Mouse (Mus musculus) lung, embryonic 14.5 days (tissue): ENCODE data around the gene Zfp82. TPM values are rescaled to one million over a fixed set of nuclear protein-coding genes. Genes with fewer than 3 reads are reported as not detected.

ENCODE experiments used
- ATAC-seq: fragments of 200-750 bp; cut with Nextera tagmentation; 2 replicates; pipeline ENCODE4 v1.8.0; 2017; ENCODE audit warnings: mild to moderate bottlenecking, moderate TSS enrichment, moderate library complexity; ENCODE audit not compliant: insufficient read depth
- DNase-seq: peaks from one replicate; pipeline ENCODE4 v3.0.0-alpha.2; 2015
- H3K27ac ChIP-seq: fragments of 300-500 bp; sonication (generic); 2 replicates; pipeline ENCODE4 v1.5.1; 2014; ENCODE audit warnings: low read depth, mild to moderate bottlenecking, moderate library complexity
- H3K27me3 ChIP-seq: fragments of 300-500 bp; sonication (generic); 2 replicates; pipeline ENCODE4 v1.6.1; 2014; ENCODE audit warnings: low read length, control low read depth; ENCODE audit not compliant: insufficient read depth
- H3K36me3 ChIP-seq: fragments of 300-500 bp; sonication (generic); 2 replicates; pipeline ENCODE4 v1.6.1; 2014; ENCODE audit warnings: control low read depth; ENCODE audit not compliant: insufficient read depth
- H3K4me1 ChIP-seq: fragments of 300-500 bp; sonication (generic); 2 replicates; pipeline ENCODE4 v1.6.1; 2014; ENCODE audit warnings: antibody characterized with exemption, control low read depth; ENCODE audit not compliant: insufficient read depth
- H3K4me2 ChIP-seq: fragments of 300-500 bp; sonication (generic); 2 replicates; pipeline ENCODE4 v1.6.1; 2014; ENCODE audit warnings: mild to moderate bottlenecking
- H3K4me3 ChIP-seq: fragments of 300-500 bp; sonication (generic); 2 replicates; pipeline ENCODE4 v1.5.1; 2014; ENCODE audit warnings: low read depth, low read length
- H3K9ac ChIP-seq: fragments of 300-500 bp; sonication (generic); 2 replicates; pipeline ENCODE4 v1.6.1; 2014
- H3K9me3 ChIP-seq: fragments of 300-500 bp; sonication (generic); 2 replicates; pipeline ENCODE4 v1.6.1; 2016; ENCODE audit warnings: low read depth, low read length, control low read depth
- CTCF ChIP-seq: IDR thresholded peaks from 2 replicates; pipeline ENCODE4 v1.5.1; 2016; ENCODE audit warnings: antibody characterized with exemption, low read depth
- whole genome bisulfite sequencing: fragments of 180-500 bp; shearing (Covaris S2); extraction: QIAGEN DNeasy Blood & Tissue Kit; methylation state at CpG from one replicate; pipeline ENCODE4 v1.1.7; 2014; 5-methylcytosine and 5-hydroxymethylcytosine counted together
- polyA plus RNA-seq: library from polyadenylated mRNA; unstranded; fragments of >200 nt; fragmentation: Nextera tagmentation; extraction: Ambion mirVana; gene quantifications from 2 replicates; pipeline ENCODE4 v1.2.1, GENCODE M21; 2014

Zfp82 gene
- polyA plus RNA-seq, 1 experiment from 2014 or later = 4.5 TPM

DNA sequence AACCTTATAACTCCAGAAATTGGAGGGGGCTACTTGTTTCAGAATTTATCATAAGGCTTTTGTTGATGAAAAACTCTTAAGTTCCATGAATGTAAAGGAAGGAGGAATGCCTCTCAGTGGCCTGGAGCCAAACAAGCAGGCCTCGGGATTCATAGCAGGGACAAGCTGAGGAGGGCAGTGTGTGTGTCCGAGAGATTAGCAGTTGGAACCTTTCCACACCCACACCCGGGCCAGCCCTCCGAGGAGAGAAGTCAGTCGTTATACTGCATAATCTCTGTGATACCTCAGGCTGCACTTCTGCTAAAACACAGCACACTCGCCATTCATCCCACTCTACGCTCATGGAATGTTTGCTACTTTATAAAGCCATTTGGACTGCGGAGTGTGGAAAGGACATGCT is 48.9 kb downstream of the Zfp82 start:
- no peak for TF ChIP-seq CTCF
- peaks cover 82% of the 10 kb centered on the region for H3K36me3 ChIP-seq
- 85% methylated on average over 8 of the region's 8 CpGs for WGBS
- ATAC-seq (no peak), DNase-seq (no peak)
- H3K9ac ChIP-seq = no peak overlapping the region
- no peaks in the 10 kb centered on the region for H3K4me1 ChIP-seq
- no peaks in the 10 kb centered on the region for H3K9me3 ChIP-seq
- H3K4me3 ChIP-seq = no peak overlapping the region
- H3K4me2 ChIP-seq = no peak overlapping the region
- H3K27me3 ChIP-seq = no peaks in the 10 kb centered on the region
- H3K27ac ChIP-seq = no peak overlapping the region

GRCm38 (mm10) chr7:30023324-30023723 is 49.4 kb downstream of the Zfp82 start:
- no peak overlapping the region for H3K9ac ChIP-seq
- WGBS = 90% methylated on average over 9 of the region's 9 CpGs
- H3K27me3 ChIP-seq = no peaks in the 10 kb centered on the region
- DNase-seq = no peak
- peaks cover 87% of the 10 kb centered on the region for H3K36me3 ChIP-seq
- H3K4me3 ChIP-seq = no peak overlapping the region
- H3K27ac ChIP-seq = no peak overlapping the region
- TF ChIP-seq CTCF = no peak
- no peaks in the 10 kb centered on the region for H3K4me1 ChIP-seq
- H3K9me3 ChIP-seq = no peaks in the 10 kb centered on the region
- no peak for ATAC-seq
- H3K4me2 ChIP-seq = no peak overlapping the region

DNA sequence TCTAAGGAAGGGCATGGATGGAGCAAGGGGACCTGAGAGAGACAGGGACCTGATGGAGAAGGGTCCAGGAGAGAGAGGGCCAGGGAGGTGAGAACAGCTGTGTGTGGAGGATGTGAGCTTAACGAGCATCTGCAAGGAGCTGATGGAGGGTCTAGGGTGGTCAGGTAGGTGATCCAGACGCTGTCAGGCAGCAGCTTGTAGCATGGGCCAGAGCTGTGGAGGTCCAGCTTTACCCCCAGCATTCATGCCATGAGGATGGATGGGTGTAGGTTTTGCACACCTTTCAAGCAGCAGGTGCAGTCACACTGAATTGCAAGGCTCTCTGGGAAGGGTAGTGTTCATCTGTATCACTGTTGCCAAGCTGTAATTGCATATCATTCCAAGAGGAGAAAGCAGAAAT is 53.2 kb downstream of the Zfp82 start:
- DNase-seq (no peak), ATAC-seq (no peak)
- TF ChIP-seq CTCF = no peak
- Histone ChIP-seq H3K4me3 (no peak overlapping the region), H3K9me3 (no peaks in the 10 kb centered on the region), H3K9ac (no peak overlapping the region), H3K4me2 (no peak overlapping the region), H3K27ac (no peak overlapping the region), H3K4me1 (no peaks in the 10 kb centered on the region), H3K27me3 (no peaks in the 10 kb centered on the region), H3K36me3 (peaks cover 90% of the 10 kb centered on the region)
- 92% methylated on average over 2 of the region's 2 CpGs for WGBS

GRCm38 (mm10) chr7:30017226-30017625 is 55.5 kb downstream of the Zfp82 start:
- no peaks in the 10 kb centered on the region for H3K27me3 ChIP-seq
- H3K4me1 ChIP-seq = no peaks in the 10 kb centered on the region
- H3K9ac ChIP-seq = no peak overlapping the region
- no peaks in the 10 kb centered on the region for H3K9me3 ChIP-seq
- 87% methylated on average over 6 of the region's 6 CpGs for WGBS
- ATAC-seq (no peak), DNase-seq (no peak)
- H3K4me2 ChIP-seq = no peak overlapping the region
- H3K27ac ChIP-seq = no peak overlapping the region
- peaks cover 78% of the 10 kb centered on the region for H3K36me3 ChIP-seq
- no peak overlapping the region for H3K4me3 ChIP-seq
- TF ChIP-seq CTCF = no peak

DNA sequence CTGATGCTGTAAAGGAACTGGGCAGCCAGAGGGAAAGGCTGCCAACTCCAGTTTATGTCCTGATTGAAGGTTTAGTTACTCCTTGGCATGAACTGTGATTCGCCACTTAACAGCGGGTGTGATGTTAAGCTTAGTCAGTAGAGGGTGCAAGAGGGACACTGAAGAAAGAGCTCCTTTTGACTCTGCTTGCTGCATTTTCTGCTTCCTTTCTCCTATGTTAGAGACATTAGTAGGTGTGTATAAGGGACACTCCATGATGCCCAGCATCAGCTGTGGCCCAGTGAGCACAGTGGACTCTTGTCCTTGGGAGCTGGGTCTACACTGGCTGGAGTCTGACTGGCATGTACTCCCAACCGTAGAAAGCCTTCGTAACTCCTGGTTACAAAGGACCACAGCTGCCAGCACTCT is 59.7 kb downstream of the Zfp82 start:
- Histone ChIP-seq H3K36me3 (peaks cover 67% of the 10 kb centered on the region), H3K27me3 (no peaks in the 10 kb centered on the region), H3K4me3 (no peak overlapping the region), H3K9me3 (no peaks in the 10 kb centered on the region), H3K4me1 (no peaks in the 10 kb centered on the region), H3K9ac (no peak overlapping the region), H3K4me2 (no peak overlapping the region), H3K27ac (no peak overlapping the region)
- TF ChIP-seq CTCF = peak; percentile 74
- WGBS = 85% methylated on average over 4 of the region's 4 CpGs
- peak; percentile 82 for DNase-seq
- no peak for ATAC-seq

DNA sequence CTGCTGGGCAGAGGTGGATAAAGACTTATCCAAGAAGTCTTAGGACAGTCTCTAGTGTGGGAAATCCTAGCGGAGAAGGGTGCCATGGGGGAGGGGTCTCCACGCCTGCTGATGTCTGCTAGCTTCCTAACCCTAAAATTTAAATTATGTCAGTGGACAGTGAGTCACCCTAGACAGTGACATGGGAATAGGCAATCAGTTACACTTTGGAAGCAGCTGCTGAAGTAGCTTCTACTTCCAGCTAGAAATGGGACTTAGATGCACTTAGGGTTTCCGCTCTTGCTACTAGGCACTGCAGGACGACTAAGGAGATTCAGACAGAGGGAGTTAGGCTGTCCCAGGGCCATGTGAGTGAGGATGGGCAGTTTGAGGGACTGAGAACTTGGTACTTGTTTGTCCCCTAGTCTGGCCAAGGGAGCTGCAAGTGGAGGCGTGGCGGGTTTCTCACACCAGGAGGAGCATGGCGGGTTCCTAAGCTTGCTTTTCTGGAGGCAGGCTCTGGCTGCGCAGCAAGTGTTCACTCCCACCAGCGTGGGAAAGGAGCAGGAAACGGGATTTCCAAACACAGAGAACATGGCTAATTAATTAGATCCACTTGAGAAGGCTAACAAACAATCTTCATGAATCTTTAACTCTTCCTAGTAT is 62.0 kb downstream of the Zfp82 start:
- WGBS = 78% methylated on average over 10 of the region's 10 CpGs
- H3K9me3 ChIP-seq = no peaks in the 10 kb centered on the region
- H3K4me1 ChIP-seq = no peaks in the 10 kb centered on the region
- ATAC-seq (no peak), DNase-seq (no peak)
- no peak overlapping the region for H3K9ac ChIP-seq
- H3K36me3 ChIP-seq = peaks cover 63% of the 10 kb centered on the region
- no peak for TF ChIP-seq CTCF
- no peak overlapping the region for H3K4me2 ChIP-seq
- H3K27ac ChIP-seq = no peak overlapping the region
- H3K4me3 ChIP-seq = no peak overlapping the region
- no peaks in the 10 kb centered on the region for H3K27me3 ChIP-seq

DNA sequence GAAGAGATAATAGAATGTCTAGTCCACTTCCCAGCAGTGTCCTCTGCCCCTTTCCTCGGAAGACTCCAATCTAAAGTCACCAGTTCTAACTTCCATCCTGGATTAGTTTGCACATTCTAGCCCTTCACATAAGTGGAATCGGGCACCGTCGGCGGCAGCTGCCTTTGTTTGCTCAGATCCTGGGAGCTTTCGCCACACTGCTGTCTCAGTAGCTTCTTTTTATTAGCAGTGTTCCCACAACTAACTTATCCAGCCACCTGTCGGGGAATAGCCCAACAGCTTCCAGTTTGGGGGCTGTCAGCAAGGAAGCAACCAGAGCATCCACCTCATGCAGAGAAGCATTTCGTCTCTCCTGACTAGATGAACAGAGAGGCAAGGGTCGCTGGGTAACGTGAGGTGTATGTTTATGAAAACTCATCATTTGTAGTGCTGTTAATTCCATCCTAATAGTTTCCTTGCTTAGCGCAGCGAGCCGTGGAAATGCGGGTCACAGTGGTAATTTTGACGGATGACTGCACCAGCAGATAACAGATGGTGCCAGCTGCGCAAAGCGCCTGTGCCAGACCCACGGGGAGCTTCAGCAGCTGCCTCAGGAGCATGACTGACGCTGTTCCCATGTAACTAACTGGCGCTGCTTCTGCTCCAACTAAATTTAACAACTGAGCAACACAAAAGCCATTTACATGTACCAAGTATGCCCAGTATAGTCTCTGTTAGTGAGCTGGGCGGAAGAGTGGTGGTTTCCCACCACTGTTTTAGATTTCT is 63.2 kb downstream of the Zfp82 start:
- TF ChIP-seq CTCF = no peak
- no peak for DNase-seq
- Histone ChIP-seq H3K27me3 (no peaks in the 10 kb centered on the region), H3K4me2 (no peak overlapping the region), H3K4me1 (no peaks in the 10 kb centered on the region), H3K9ac (no peak overlapping the region), H3K4me3 (no peak overlapping the region), H3K27ac (no peak overlapping the region), H3K36me3 (peaks cover 62% of the 10 kb centered on the region), H3K9me3 (no peaks in the 10 kb centered on the region)
- no peak for ATAC-seq
- 58% methylated on average over 21 of the region's 21 CpGs for WGBS
